Mouse (Mus musculus) heart, embryonic 11.5 days (tissue): ENCODE results near the gene Stip1. TPM values are rescaled to one million over a fixed set of nuclear protein-coding genes. Genes with fewer than 3 reads are reported as not detected.

Experiments
- ATAC-seq: fragments of 200-750 bp; cut with Nextera tagmentation; replicated peaks from 2 replicates; pipeline ENCODE4 v1.8.0; 2017; ENCODE audit warnings: moderate library complexity; ENCODE audit not compliant: insufficient number of reproducible peaks, low FRiP score, low TSS enrichment
- H3K27ac ChIP-seq: fragments of 300-500 bp; sonication (generic); 2 replicates; pipeline ENCODE4 v1.5.1; 2014; ENCODE audit warnings: mild to moderate bottlenecking, low read depth, low read length
- H3K27me3 ChIP-seq: fragments of 300-500 bp; sonication (generic); 2 replicates; pipeline ENCODE4 v1.6.1; 2014; ENCODE audit warnings: mild to moderate bottlenecking, low read length, mixed read lengths; ENCODE audit not compliant: control insufficient read depth, insufficient read depth
- H3K36me3 ChIP-seq: fragments of 300-500 bp; sonication (generic); 2 replicates; pipeline ENCODE4 v1.6.1; 2014; ENCODE audit warnings: mild to moderate bottlenecking, low read length, moderate library complexity, mixed read lengths; ENCODE audit not compliant: control insufficient read depth, insufficient read depth
- H3K4me1 ChIP-seq: fragments of 300-500 bp; sonication (generic); 2 replicates; pipeline ENCODE4 v1.6.1; 2014; ENCODE audit warnings: low read length; ENCODE audit not compliant: control insufficient read depth, insufficient read depth
- H3K4me2 ChIP-seq: fragments of 300-500 bp; sonication (generic); 2 replicates; pipeline ENCODE4 v1.6.1; 2014; ENCODE audit warnings: mild to moderate bottlenecking, moderate library complexity
- H3K4me3 ChIP-seq: fragments of 300-500 bp; sonication (generic); 2 replicates; pipeline ENCODE4 v1.5.1; 2014; ENCODE audit warnings: low read depth, low read length
- H3K9ac ChIP-seq: fragments of 300-500 bp; sonication (generic); 2 replicates; pipeline ENCODE4 v1.6.1; 2014; ENCODE audit warnings: mild to moderate bottlenecking, low read depth, low read length, moderate library complexity
- H3K9me3 ChIP-seq: fragments of 300-500 bp; sonication (generic); replicated peaks from 2 replicates; pipeline ENCODE4 v1.6.1; 2016; ENCODE audit warnings: low read length; ENCODE audit not compliant: control insufficient read depth
- WGBS: fragments of 180-500 bp; shearing (Covaris S2); extraction: QIAGEN DNeasy Blood & Tissue Kit; methylation state at CpG from one replicate; pipeline ENCODE4 v1.1.7; 2014; ENCODE audit not compliant: insufficient replicate concordance; 5-methylcytosine and 5-hydroxymethylcytosine counted together
- polyA plus RNA-seq: library from polyadenylated mRNA; unstranded; fragments of >200 nt; fragmentation: Nextera tagmentation; extraction: Ambion mirVana; gene quantifications from 2 replicates; pipeline ENCODE4 v1.2.1, GENCODE M21; 2014

Stip1 gene
- polyA plus RNA-seq, 1 experiment from 2014 or later = 266 TPM

GRCm38 (mm10) chr19:6979001-6979479 lies 60.7 kb downstream of the Stip1 start:
- Histone ChIP-seq H3K27me3 (no peaks in the 10 kb centered on the region), H3K27ac (peak overlapping the region; percentile 65), H3K9me3 (no peaks in the 10 kb centered on the region), H3K9ac (peak overlapping the region; percentile 74), H3K4me1 (peaks cover 40% of the 10 kb centered on the region), H3K4me2 (peak overlapping the region; percentile 94), H3K36me3 (peaks cover 21% of the 10 kb centered on the region), H3K4me3 (peak overlapping the region; percentile 74)
- WGBS = 6% methylated on average over 11 of the region's 11 CpGs
- no peak for ATAC-seq

- 28% methylated on average over 3 of the region's 3 CpGs for WGBS
- Histone ChIP-seq H3K4me3 (peak overlapping the region; percentile 74), H3K27ac (peak overlapping the region; percentile 65; the same call in 1 of the 2 replicates), H3K4me2 (peak overlapping the region; percentile 94), H3K9me3 (no peaks in the 10 kb centered on the region), H3K36me3 (peaks cover 17% of the 10 kb centered on the region), H3K9ac (peak overlapping the region; percentile 74), H3K27me3 (no peaks in the 10 kb centered on the region), H3K4me1 (peaks cover 44% of the 10 kb centered on the region)
- no peak for ATAC-seq
Observed at GRCm38 (mm10) chr19:6978639-6978974, 61.2 kb downstream of the Stip1 start.

- Histone ChIP-seq H3K4me2 (peak overlapping the region; percentile 94; the same call in 1 of the 2 replicates), H3K27ac (peak overlapping the region; percentile 65; the same call in 1 of the 2 replicates), H3K9ac (peak overlapping the region; percentile 74; the same call in 1 of the 2 replicates), H3K9me3 (no peaks in the 10 kb centered on the region), H3K36me3 (peaks cover 14% of the 10 kb centered on the region), H3K4me1 (peaks cover 44% of the 10 kb centered on the region), H3K27me3 (no peaks in the 10 kb centered on the region), H3K4me3 (peak overlapping the region; percentile 74; the same call in 1 of the 2 replicates)
- whole genome bisulfite sequencing = 70% methylated on average over 13 of the region's 13 CpGs
- no peak for ATAC-seq
Observed at GRCm38 (mm10) chr19:6977759-6978638, 61.8 kb downstream of the Stip1 start.

- Histone ChIP-seq H3K9ac (peak within 1 kb of the TSS; percentile 83), H3K27ac (peak within 1 kb of the TSS; percentile 83), H3K4me3 (peak within 1 kb of the TSS; percentile 65), H3K27me3 (no peaks in the 10 kb centered on the region), H3K9me3 (no peaks in the 10 kb centered on the region), H3K36me3 (peaks cover 7% of the 10 kb centered on the region), H3K4me2 (peak within 1 kb of the TSS; percentile 90), H3K4me1 (peaks cover 47% of the 10 kb centered on the region)
- under 1% methylated on average over 16 of the region's 16 CpGs for WGBS
- no peak for ATAC-seq
Observed at GRCm38 (mm10) chr19:6975537-6976521, 63.9 kb downstream of the Stip1 start, which contains the start of gene Plcb3. Plcb3 (minus strand) TSS chr19:6976470.

- peaks cover 7% of the 10 kb centered on the region for H3K36me3 ChIP-seq
- peak within 1 kb of the TSS; percentile 65 for H3K4me3 ChIP-seq
- H3K27ac ChIP-seq = peak within 1 kb of the TSS; percentile 83
- H3K4me1 ChIP-seq = peaks cover 57% of the 10 kb centered on the region
- no peaks in the 10 kb centered on the region for H3K27me3 ChIP-seq
- ATAC-seq = peak; percentile 67
- peak within 1 kb of the TSS; percentile 90 for H3K4me2 ChIP-seq
- H3K9ac ChIP-seq = peak within 1 kb of the TSS; percentile 83
- WGBS = under 1% methylated on average over 60 of the region's 84 CpGs
- no peaks in the 10 kb centered on the region for H3K9me3 ChIP-seq
Observed at GRCm38 (mm10) chr19:6974211-6975205, 65.3 kb downstream of the Stip1 start, which contains the start of gene Ppp1r14b. Ppp1r14b (plus strand) TSS chr19:6974968.

GRCm38 (mm10) chr19:6973581-6974190 lies 66.1 kb downstream of the Stip1 start:
- no peak for ATAC-seq
- H3K4me3 ChIP-seq = peak overlapping the region; percentile 65
- 32% methylated on average over 12 of the region's 12 CpGs for WGBS

GRCm38 (mm10) chr19:6972247-6972917 lies 67.4 kb downstream of the Stip1 start:
- no peak overlapping the region for H3K4me2 ChIP-seq
- 83% methylated on average over 13 of the region's 13 CpGs for WGBS
- 0 out of 2 replicates have a peak overlapping the region, but pooled peaks have one; percentile 18 for H3K9ac ChIP-seq
- H3K27ac ChIP-seq = no peak overlapping the region
- no peaks in the 10 kb centered on the region for H3K9me3 ChIP-seq
- no peak for ATAC-seq
- H3K4me3 ChIP-seq = no peak overlapping the region
- no peaks in the 10 kb centered on the region for H3K27me3 ChIP-seq
- H3K36me3 ChIP-seq = peaks cover 2% of the 10 kb centered on the region
- peaks cover 47% of the 10 kb centered on the region for H3K4me1 ChIP-seq

More at GRCm38 (mm10) chr19:6973581-6974190, 66.1 kb downstream of the Stip1 start:
- Histone ChIP-seq H3K9ac (peak overlapping the region; percentile 71; the same call in 1 of the 2 replicates), H3K4me1 (peaks cover 54% of the 10 kb centered on the region), H3K36me3 (peaks cover 7% of the 10 kb centered on the region), H3K4me2 (peak overlapping the region; percentile 90), H3K9me3 (no peaks in the 10 kb centered on the region), H3K27ac (no peak overlapping the region; the same call in 1 of the 2 replicates), H3K27me3 (no peaks in the 10 kb centered on the region)
